Mouse (Mus musculus) lung, postnatal 4 days (tissue): ENCODE data around the gene Tsga10ip.
A peak's percentile ranks its signal among the peaks of the same experiment; 100 is the strongest.

ENCODE experiments used
- DNase-seq, 2 experiments: peaks; one replicate each; pipeline ENCODE4 v3.0.0; 2021

Gene Tsga10ip

GRCm38 (mm10) chr19:5402293-5402692, at the start of gene Tsga10ip:
Gene Tsga10ip, minus strand, starts transcription at chr19:5402526.
- DNase-seq: no peak

- DNase-seq: no peak
Observed at GRCm38 (mm10) chr19:5451766-5452165, 49.4 kb upstream of the Tsga10ip start.

DNA sequence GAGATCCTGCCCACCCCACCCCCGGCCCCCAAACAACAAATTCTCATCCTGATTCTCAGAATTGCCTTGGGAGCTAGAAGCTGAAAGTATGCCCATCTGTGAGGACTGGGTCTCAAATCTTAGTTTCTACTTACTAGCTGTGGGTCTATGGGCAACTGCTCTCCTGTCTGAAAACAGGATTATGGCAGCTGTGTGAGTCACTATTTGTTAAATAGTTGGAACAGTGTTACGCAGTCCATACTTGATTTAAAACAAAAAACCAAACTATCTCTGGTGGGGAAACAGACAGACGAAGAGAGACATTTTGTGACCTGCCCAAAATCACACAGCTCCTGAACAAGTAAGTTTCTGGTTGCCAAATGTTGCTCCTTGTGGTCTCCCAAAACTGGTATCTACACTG, 47.3 kb upstream of the Tsga10ip start:
- DNase-seq: no peak

- peak in 1 of 2 experiments; percentile 46 for DNase-seq
Observed at GRCm38 (mm10) chr19:5448354-5449150, 46.2 kb upstream of the Tsga10ip start.

DNA sequence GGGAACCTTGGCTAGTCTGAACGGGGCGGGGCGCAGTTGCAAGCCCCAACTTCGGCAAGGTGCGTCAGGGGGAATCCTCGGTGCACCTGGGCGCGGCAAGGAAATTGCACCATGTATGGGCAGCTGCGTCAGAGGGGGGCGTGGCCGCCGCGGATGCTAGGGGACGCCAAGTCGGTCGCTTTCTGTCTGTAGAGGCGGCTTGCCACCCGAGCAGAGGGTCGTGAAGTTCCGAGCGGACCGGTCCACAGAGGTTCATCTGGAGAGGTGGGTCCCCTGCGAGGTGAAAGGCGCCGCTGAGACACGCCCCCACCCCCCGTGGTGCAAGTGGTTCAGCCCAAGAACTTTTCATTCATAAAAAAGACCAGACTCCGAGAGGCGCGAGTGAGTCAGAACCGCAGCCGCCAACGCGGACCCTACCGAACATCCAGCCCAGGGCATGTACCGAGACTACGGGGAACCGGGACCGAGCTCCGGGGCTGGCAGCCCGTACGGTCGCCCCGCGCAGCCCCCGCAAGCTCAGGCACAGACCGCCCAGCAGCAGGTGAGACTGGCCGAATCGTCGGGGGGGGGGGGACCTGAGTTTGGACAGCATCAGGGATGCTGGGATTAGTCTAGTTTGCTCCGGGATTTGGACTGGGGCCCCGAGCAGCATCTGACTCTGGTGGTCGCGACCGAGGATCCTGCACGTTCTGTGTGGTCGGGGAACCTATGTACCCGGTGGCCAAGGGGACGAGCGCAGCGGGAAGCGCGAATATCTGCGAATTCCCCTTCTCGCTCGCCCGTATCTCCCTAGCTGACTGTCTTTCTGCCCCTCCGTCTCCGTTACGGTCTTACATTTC, 45.4 kb upstream of the Tsga10ip start, which contains the start of gene Fosl1:
Fosl1 (plus strand) TSS at position 33 of the 839 bp plus-strand sequence.
- peak; percentile 78 to 80 for DNase-seq

DNA sequence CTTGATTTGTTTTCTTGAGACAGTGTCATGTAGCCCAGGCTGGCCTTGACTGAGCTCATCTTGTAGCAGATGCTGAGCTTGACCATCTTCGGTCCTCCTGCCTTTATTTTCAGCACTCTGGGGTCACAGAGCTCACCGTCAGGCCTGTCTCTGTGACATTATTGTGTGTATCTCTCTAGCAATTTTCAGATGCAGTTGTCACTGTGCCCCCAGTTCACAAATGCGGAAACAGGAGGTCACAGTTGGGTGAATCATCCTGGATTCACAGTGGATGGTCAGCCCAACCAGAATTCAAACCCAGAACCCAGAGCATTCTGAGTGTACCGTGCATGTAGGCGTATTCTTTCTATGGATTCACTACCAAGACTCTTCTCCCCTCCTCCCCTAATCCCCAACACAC, 43.4 kb upstream of the Tsga10ip start:
- DNase-seq: no peak

DNA sequence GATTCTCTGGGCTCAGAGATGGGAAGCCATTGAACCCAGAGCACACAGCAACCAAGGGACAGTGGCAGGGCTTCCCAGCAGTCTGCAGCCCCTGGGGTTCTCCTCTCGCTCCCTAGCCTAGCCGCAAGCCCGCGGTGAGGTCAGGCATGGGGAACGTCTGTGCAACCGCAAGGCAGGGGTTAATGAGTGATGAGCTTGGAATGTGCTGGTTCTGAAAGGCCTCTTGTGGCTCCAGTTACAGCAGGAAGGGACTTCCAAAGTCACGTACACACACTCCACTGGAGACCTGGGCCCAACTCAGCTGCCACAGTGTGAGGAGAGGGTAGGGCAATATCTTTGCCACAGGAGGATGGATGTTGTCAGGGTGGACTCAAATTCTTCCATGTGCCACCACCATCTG, 42.6 kb upstream of the Tsga10ip start:
- DNase-seq: no peak

GRCm38 (mm10) chr19:5444371-5444908, 42.1 kb upstream of the Tsga10ip start:
- DNase-seq: no peak

GRCm38 (mm10) chr19:5433951-5434350, 31.6 kb upstream of the Tsga10ip start:
- no peak for DNase-seq

- peak; percentile 70 to 73 for DNase-seq
Observed at GRCm38 (mm10) chr19:5432992-5433852, 30.9 kb upstream of the Tsga10ip start.

GRCm38 (mm10) chr19:5431911-5432464, 29.7 kb upstream of the Tsga10ip start:
- peak in 1 of 2 experiments; percentile 41 for DNase-seq

- DNase-seq: no peak
Observed at GRCm38 (mm10) chr19:5430408-5430807, 28.1 kb upstream of the Tsga10ip start.

DNA sequence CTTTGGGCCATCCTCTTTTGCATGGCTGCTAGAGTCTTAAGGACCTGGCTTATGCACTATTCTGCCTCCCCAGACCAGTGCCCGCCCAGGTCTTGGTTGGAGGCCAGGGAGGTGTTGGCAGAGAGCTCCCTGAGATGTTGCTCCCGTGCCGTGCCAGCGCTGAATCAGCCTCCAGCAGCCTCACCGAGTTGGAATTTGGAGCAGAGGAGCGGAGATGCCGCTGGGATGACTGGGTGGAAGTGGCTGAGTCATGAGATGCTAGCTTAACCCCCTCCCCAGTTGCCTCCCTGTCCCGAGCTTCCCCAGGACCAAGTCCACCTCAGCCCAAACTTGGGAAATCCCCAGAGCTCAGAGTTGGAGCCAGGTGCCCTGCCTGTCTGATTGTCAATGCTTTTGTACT, 27.5 kb upstream of the Tsga10ip start:
- peak in 1 of 2 experiments; percentile 55 for DNase-seq

DNA sequence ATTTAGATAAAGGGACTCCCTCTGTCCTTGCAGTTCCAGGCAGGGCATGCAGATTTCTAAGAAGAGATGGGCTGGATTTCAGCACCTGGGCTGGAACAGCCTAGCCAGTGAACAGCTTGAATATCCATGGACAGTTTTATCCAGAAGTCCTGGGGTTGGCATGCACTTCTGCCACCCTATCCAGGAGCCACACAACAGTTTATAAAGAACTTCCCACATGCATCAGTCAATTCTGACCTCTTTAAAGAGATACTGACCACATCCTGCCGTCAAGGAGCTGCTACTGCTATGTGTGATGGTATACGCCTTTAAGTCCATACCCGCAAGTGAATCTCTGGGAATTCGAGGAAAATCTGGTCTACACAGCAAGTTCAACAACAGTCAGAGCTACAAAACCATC, 26.9 kb upstream of the Tsga10ip start:
- DNase-seq: no peak

GRCm38 (mm10) chr19:5428083-5428482, 25.8 kb upstream of the Tsga10ip start:
- peak in 1 of 2 experiments; percentile 58 for DNase-seq

GRCm38 (mm10) chr19:5426640-5427290, 24.4 kb upstream of the Tsga10ip start:
- DNase-seq: no peak

DNA sequence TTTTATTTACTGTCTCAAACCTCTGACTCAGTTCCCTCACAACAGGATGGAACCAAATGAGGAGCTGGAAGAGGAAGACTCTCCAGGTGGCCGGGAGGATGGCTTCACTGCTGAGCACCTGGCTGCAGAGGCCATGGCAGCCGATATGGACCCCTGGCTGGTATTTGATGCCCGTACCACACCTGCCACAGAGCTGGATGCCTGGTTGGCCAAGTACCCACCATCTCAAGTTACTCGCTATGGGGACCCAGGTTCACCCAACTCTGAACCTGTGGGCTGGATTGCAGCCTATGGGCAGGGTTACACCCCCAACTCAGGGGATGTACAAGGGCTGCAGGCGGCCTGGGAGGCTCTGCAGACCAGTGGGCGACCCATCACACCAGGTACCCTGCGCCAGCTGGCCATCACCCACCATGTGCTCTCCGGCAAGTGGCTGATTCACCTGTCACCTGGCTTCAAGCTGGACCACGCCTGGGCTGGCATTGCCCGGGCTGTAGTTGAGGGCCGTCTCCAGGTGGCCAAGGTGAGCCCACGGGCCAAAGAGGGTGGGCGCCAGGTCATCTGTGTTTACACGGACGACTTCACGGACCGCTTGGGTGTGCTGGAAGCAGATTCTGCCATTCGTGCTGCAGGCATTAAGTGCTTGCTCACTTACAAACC, 23.7 kb upstream of the Tsga10ip start:
- no peak for DNase-seq

GRCm38 (mm10) chr19:5424782-5425741, 22.7 kb upstream of the Tsga10ip start, which contains the start of the genes Drap1 and AI837181:
Gene Drap1, minus strand, starts transcription at chr19:5424979.
Gene AI837181, plus strand, starts transcription at chr19:5425144.
- peak; percentile 95 to 96 for DNase-seq

- DNase-seq: peak; percentile 86 to 93
Observed at GRCm38 (mm10) chr19:5424092-5424781, 21.9 kb upstream of the Tsga10ip start.
